Mouse (Mus musculus) ovary, adult 10 weeks (tissue): ENCODE data around the gene Cyp2a12. TPM values are rescaled to one million over a fixed set of nuclear protein-coding genes. Genes with fewer than 3 reads are reported as not detected.

Experiments used
- polyA plus RNA-seq: library from polyadenylated mRNA; stranded (reverse); fragments of 350-450 nt; fragmentation: Illumina TruSeq; extraction: RNeasy Lipid Tissue Mini Kit (QIAGEN cat#74804); gene quantifications from one replicate; pipeline ENCODE4 v1.2.3, GENCODE M21; 2014

Cyp2a12 gene
- polyA plus RNA-seq, result not detected

GRCm38 (mm10) chr7:27028789-27029188 lies at the start of gene Cyp2a12:
Gene Cyp2a12 (plus strand): TSS chr7:27029081.

Other genes with a start within 250 kb of the Cyp2a12 start
- not detected for gene Cyp2g1, start 220.2 kb upstream of the Cyp2a12 start, polyA plus RNA-seq
- gene Cyp2a5, start 193.8 kb upstream of the Cyp2a12 start, polyA plus RNA-seq, result 0.51 TPM
- not detected for gene Cyp2a22, start 89.7 kb upstream of the Cyp2a12 start, polyA plus RNA-seq
- gene Cyp2f2, start 90.8 kb downstream of the Cyp2a12 start, polyA plus RNA-seq, result 1.7 TPM
- gene Cyp2t4, start 124.6 kb downstream of the Cyp2a12 start, polyA plus RNA-seq, result not detected
- 2.4 TPM for gene Egln2, start 137.7 kb downstream of the Cyp2a12 start, polyA plus RNA-seq
- gene Rab4b, start 149.8 kb downstream of the Cyp2a12 start, polyA plus RNA-seq, result 1.2 TPM
- not detected for gene Gm21983, start 152.0 kb downstream of the Cyp2a12 start, polyA plus RNA-seq
- gene Mia, start 152.1 kb downstream of the Cyp2a12 start, polyA plus RNA-seq, result not detected
- 7.6 TPM for gene BC024978, start 166.7 kb downstream of the Cyp2a12 start, polyA plus RNA-seq
- 6.0 TPM for gene Snrpa, start 167.2 kb downstream of the Cyp2a12 start, polyA plus RNA-seq
- 0.48 TPM for gene Itpkc, start 199.6 kb downstream of the Cyp2a12 start, polyA plus RNA-seq
- 0.68 TPM for gene Coq8b, start 203.9 kb downstream of the Cyp2a12 start, polyA plus RNA-seq
- gene Numbl, start 229.4 kb downstream of the Cyp2a12 start, polyA plus RNA-seq, result 0.51 TPM